Mouse (Mus musculus): ENCODE results near the gene Rpf2.

The Rpf2 gene

GRCm38 (mm10) chr10:40246374-40247165, at the start of gene Rpf2:
Rpf2 (minus strand) TSS chr10:40247036.
- in situ Hi-C loops (cut with MboI, MseI) = no loop called here

GRCm38 (mm10) chr10:40292640-40293039, 45.8 kb upstream of the Rpf2 start:
- in situ Hi-C loops (cut with MboI, MseI) = no loop called here

- in situ Hi-C loops (cut with MboI, MseI) = no loop called here
Measured at GRCm38 (mm10) chr10:40286767-40287166, 39.9 kb upstream of the Rpf2 start.

- in situ Hi-C loops (cut with MboI, MseI) = no loop called here
Measured at GRCm38 (mm10) chr10:40285571-40285970, 38.7 kb upstream of the Rpf2 start.

- in situ Hi-C loops (cut with MboI, MseI) = no loop called here
Measured at GRCm38 (mm10) chr10:40284997-40285396, 38.2 kb upstream of the Rpf2 start.

- in situ Hi-C loops (cut with MboI, MseI) = no loop called here
Measured at GRCm38 (mm10) chr10:40284179-40284831, 37.5 kb upstream of the Rpf2 start.

- in situ Hi-C loops (cut with MboI, MseI) = no loop called here
Measured at GRCm38 (mm10) chr10:40283636-40284035, 36.8 kb upstream of the Rpf2 start.

- in situ Hi-C loops (cut with MboI, MseI) = no loop called here
Measured at GRCm38 (mm10) chr10:40281565-40281964, 34.7 kb upstream of the Rpf2 start.

GRCm38 (mm10) chr10:40278317-40278716, 31.5 kb upstream of the Rpf2 start:
- in situ Hi-C loops (cut with MboI, MseI) = loop anchor here in 1 of 2 experiments (5.0 kb wide), 1 partner anchor 144 kb away; no protein-coding TSS in a partner anchor

- in situ Hi-C loops (cut with MboI, MseI) = loop anchor here in 1 of 2 experiments (5.0 kb wide), 1 partner anchor 146 kb away; no protein-coding TSS in a partner anchor
Measured at GRCm38 (mm10) chr10:40275991-40276390, 29.2 kb upstream of the Rpf2 start.

GRCm38 (mm10) chr10:40273938-40274337, 27.1 kb upstream of the Rpf2 start:
- in situ Hi-C loops (cut with MboI, MseI) = no loop called here

GRCm38 (mm10) chr10:40271216-40271615, 24.4 kb upstream of the Rpf2 start:
- in situ Hi-C loops (cut with MboI, MseI) = no loop called here

GRCm38 (mm10) chr10:40264920-40265319, 18.1 kb upstream of the Rpf2 start:
- in situ Hi-C loops (cut with MboI, MseI) = loop anchor here in 1 of 2 experiments (5.0 to 10.0 kb wide), 2 partner anchors 262 to 470 kb away; no protein-coding TSS in a partner anchor

- in situ Hi-C loops (cut with MboI, MseI) = loop anchor here in 1 of 2 experiments (10.0 kb wide), 1 partner anchor 471 kb away; no protein-coding TSS in a partner anchor
Measured at GRCm38 (mm10) chr10:40263691-40264090, 16.9 kb upstream of the Rpf2 start.

- in situ Hi-C loops (cut with MboI, MseI) = loop anchor here in 1 of 2 experiments (10.0 kb wide), 1 partner anchor 473 kb away; no protein-coding TSS in a partner anchor
Measured at GRCm38 (mm10) chr10:40262200-40262599, 15.4 kb upstream of the Rpf2 start.

- in situ Hi-C loops (cut with MboI, MseI) = loop anchor here in 1 of 2 experiments (10.0 kb wide), 1 partner anchor 474 kb away; no protein-coding TSS in a partner anchor
Measured at GRCm38 (mm10) chr10:40260305-40260704, 13.5 kb upstream of the Rpf2 start.

- in situ Hi-C loops (cut with MboI, MseI) = loop anchor here (5.0 to 10.0 kb wide), 5 partner anchors 43 to 1095 kb away; partner anchors contain the start of genes Amd1 (in 1 of the 2) and Ccn6 (in 1 of the 2)
Measured at GRCm38 (mm10) chr10:40259542-40259941, 12.7 kb upstream of the Rpf2 start.

GRCm38 (mm10) chr10:40258976-40259375, 12.1 kb upstream of the Rpf2 start:
- in situ Hi-C loops (cut with MboI, MseI) = loop anchor here (5.0 to 10.0 kb wide), 5 partner anchors 43 to 1094 kb away; partner anchors contain the start of genes Amd1 (in 1 of the 2) and Ccn6 (in 1 of the 2)

GRCm38 (mm10) chr10:40258401-40258966, 11.6 kb upstream of the Rpf2 start:
- in situ Hi-C loops (cut with MboI, MseI) = loop anchor here (5.0 to 10.0 kb wide), 5 partner anchors 44 to 1094 kb away; partner anchors contain the start of genes Amd1 (in 1 of the 2) and Ccn6 (in 1 of the 2)

GRCm38 (mm10) chr10:40257414-40258255, 10.8 kb upstream of the Rpf2 start, which contains the start of gene Gtf3c6:
Gtf3c6 (minus strand) TSS chr10:40258108.
- in situ Hi-C loops (cut with MboI, MseI) = loop anchor here (5.0 to 10.0 kb wide), 5 partner anchors 45 to 1093 kb away; partner anchors contain the start of genes Amd1 (in 1 of the 2) and Ccn6 (in 1 of the 2)

Data from T-helper 17 cell (primary cell).